Mouse (Mus musculus) Patski (cell line): ENCODE measurements at regions not wholly inside any gene's neighbourhood (a gene's known extent, or its start where the extent isn't known, plus 50 kb on each side); places are given as distances from the start of the nearest gene placed in this dataset.

Source experiments
- ATAC-seq: fragments of 100-300 bp; one replicate; pipeline ENCODE4 v1.8.0; 2021
- CTCF ChIA-PET: fragments of 350-600 bp; sonication (Branson Sonifier 250); formaldehyde crosslinking; loops from one replicate; lab custom pipeline; 2022; ENCODE audit warnings: inconsistent platforms; lab: Charles Lee
- POLR2A ChIA-PET: fragments of 350-600 bp; sonication (Branson Sonifier 250); formaldehyde crosslinking; loops from one replicate; lab custom pipeline; 2022; ENCODE audit warnings: antibody characterized with exemption, inconsistent platforms; lab: Charles Lee
- DNase-seq: peaks from one replicate; pipeline ENCODE4 v3.0.0-alpha.2; 2011; ENCODE audit warnings: low read depth, low spot score
- H3K27me3 ChIP-seq: fragments of 371-371 bp; one replicate; pipeline ENCODE4 v1.5.1; 2021
- CTCF ChIP-seq: fragments of 100-300 bp; IDR thresholded peaks from one replicate; pipeline ENCODE4 v1.5.1; 2021
- in situ Hi-C: fragments of 300-500 bp; cut with MboI; formaldehyde crosslinking; loops from 3 replicates; pipeline ENCODE4 v1.11.1; 2018; ENCODE audit warnings: low pct_unique_long_range_greater_than_20kb, mixed read lengths

GRCm38 (mm10) chr16:13204948-13205470 is 51.3 kb upstream of the Mrtfb start:
- no peak for TF ChIP-seq CTCF
- in situ Hi-C loops, result no loop called here
- POLR2A ChIA-PET, result no interaction called here
- DNase-seq (no peak), ATAC-seq (no peak)
- H3K27me3 ChIP-seq, result no peaks in the 10 kb centered on the region
- CTCF ChIA-PET, result interaction anchor here (1.4 to 1.7 kb wide), 3 partner anchors 12 to 16 kb away, joined by 3 to 4 read pairs (median 3); no protein-coding TSS in a partner anchor

- ChIA-PET POLR2A (no interaction called here), CTCF (interaction anchor here (1.4 kb wide), 2 partner anchors 14 to 16 kb away, joined by 3 to 4 read pairs; no protein-coding TSS in a partner anchor)
- in situ Hi-C loops, result no loop called here
- no peaks in the 10 kb centered on the region for H3K27me3 ChIP-seq
- DNase-seq, result no peak
- no peak for TF ChIP-seq CTCF
- peak; percentile 45 for ATAC-seq
Observed at GRCm38 (mm10) chr16:13205855-13206254, 50.4 kb upstream of the Mrtfb start.
